Mouse (Mus musculus) left cerebral cortex, postnatal 36 days (tissue): ENCODE measurements around the gene Vmn1r176. TPM values are rescaled to one million over a fixed set of nuclear protein-coding genes. Genes with fewer than 3 reads are reported as not detected.
"Not testable (repeated sequence)": the region's sequence is repeated elsewhere in the genome, so short reads cannot be mapped to it uniquely, and the experiment has no call there.

Experiments
- DNase-seq, 2 experiments: peaks; one replicate each; pipeline ENCODE4 v3.0.0; 2021 to 2022; ENCODE audit warnings: low spot score in 2 of 2, mixed read lengths in 1 of 2
- intact Hi-C: fragments of 180-260 bp; cut with DNase I; formaldehyde crosslinking; loops from one replicate; pipeline ENCODE4 v1.15.1; 2025
- total RNA-seq, 2 experiments: library from RNA; stranded (reverse); gene quantifications; 2 replicates each; pipeline ENCODE4 v1.2.3; 2021

The Vmn1r176 gene
- total RNA-seq: not detected

GRCm38 (mm10) chr7:23837272-23837671 lies at the start of gene Vmn1r176:
Vmn1r176 (minus strand) TSS chr7:23837372.
- intact Hi-C loops, DNase-seq: not testable (repeated sequence)

DNA sequence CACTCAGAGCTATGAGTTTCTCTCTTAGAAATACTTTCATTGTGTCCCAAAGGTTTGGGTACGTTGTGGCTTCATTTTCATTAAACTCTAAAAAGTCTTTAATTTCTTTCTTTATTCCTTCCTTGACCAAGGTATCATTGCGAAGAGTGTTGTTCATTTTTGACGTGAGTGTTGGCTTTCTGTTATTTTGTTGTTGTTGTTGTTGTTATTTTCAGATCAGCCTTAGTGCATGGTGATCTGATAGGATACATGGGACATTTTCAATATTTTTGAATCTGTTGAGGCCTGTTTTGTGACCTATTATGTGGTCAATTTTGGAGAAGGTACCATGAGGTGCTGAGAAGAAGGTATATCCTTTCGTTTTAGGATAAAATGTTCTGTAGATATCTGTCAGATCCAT lies 39.7 kb upstream of the Vmn1r176 start:
- DNase-seq, intact Hi-C loops: not testable (repeated sequence)

GRCm38 (mm10) chr7:23866349-23866748 lies 29.2 kb upstream of the Vmn1r176 start, which contains the start of gene Vmn1r177:
Vmn1r177 (minus strand) TSS chr7:23866449.
- intact Hi-C loops, DNase-seq: not testable (repeated sequence)

- not testable (repeated sequence) for DNase-seq
These were observed 26.6 kb downstream of the Vmn1r176 start, which contains the start of gene Vmn1r175 for GRCm38 (mm10) chr7:23810543-23810942. Vmn1r175 (minus strand) TSS chr7:23810643.

GRCm38 (mm10) chr7:23784526-23784925 lies 52.6 kb downstream of the Vmn1r176 start:
- no peak for DNase-seq
- intact Hi-C loops: no loop called here

More at GRCm38 (mm10) chr7:23810543-23810942, 26.6 kb downstream of the Vmn1r176 start, which contains the start of gene Vmn1r175:
- intact Hi-C loops: not testable (repeated sequence)

Other genes starting within 250 kb of the Vmn1r176 start
- not detected for gene Vmn1r170, start 231.2 kb downstream of the Vmn1r176 start, total RNA-seq
- gene Vmn1r171, start 206.7 kb downstream of the Vmn1r176 start, total RNA-seq: not detected
- not detected for gene Vmn1r172, start 179.1 kb downstream of the Vmn1r176 start, total RNA-seq
- gene Vmn1r173, start 136.7 kb downstream of the Vmn1r176 start, total RNA-seq: not detected
- not detected for gene Vmn1r174, start 85.1 kb downstream of the Vmn1r176 start, total RNA-seq
- gene Vmn1r175, start 26.7 kb downstream of the Vmn1r176 start, total RNA-seq: not detected
- gene Vmn1r177, start 29.1 kb upstream of the Vmn1r176 start, total RNA-seq: not detected
- gene Vmn1r178, start 54.6 kb upstream of the Vmn1r176 start, total RNA-seq: not detected
- gene Vmn1r179, start 89.6 kb upstream of the Vmn1r176 start, total RNA-seq: not detected
- gene Vmn1r180, start 113.3 kb upstream of the Vmn1r176 start, total RNA-seq: not detected
- gene Vmn1r181, start 137.2 kb upstream of the Vmn1r176 start, total RNA-seq: not detected
- gene V1rd19, start 164.3 kb upstream of the Vmn1r176 start, total RNA-seq: not detected
- gene Vmn1r183, start 215.9 kb upstream of the Vmn1r176 start, total RNA-seq: not detected
- 10 to 100 TPM; 42.8 to 54.9 TPM for gene Zfp180, start 244.6 kb upstream of the Vmn1r176 start, total RNA-seq